Mouse (Mus musculus) brain, embryonic 14.5 days (tissue): Measurements from ENCODE around the gene Chrdl2. TPM values are rescaled to one million over a fixed set of nuclear protein-coding genes. Genes with fewer than 3 reads are reported as not detected.
"Not testable (repeated sequence)": the region's sequence is repeated elsewhere in the genome, so short reads cannot be mapped to it uniquely, and the experiment has no call there.

Experiments used
- DNase-seq: peaks from one replicate; pipeline ENCODE4 v3.0.0-alpha.2; 2011; ENCODE audit warnings: low read depth
- CTCF ChIP-seq: fragments of 200-500 bp; IDR thresholded peaks from 2 replicates; pipeline ENCODE4 v1.5.1; 2012; ENCODE audit warnings: inconsistent platforms, mild to moderate bottlenecking, moderate library complexity, borderline replicate concordance; ENCODE audit not compliant: insufficient read depth, insufficient read length; ENCODE audit errors: extremely low read depth
- POLR2A ChIP-seq: fragments of 200-500 bp; IDR thresholded peaks from 2 replicates; pipeline ENCODE4 v1.6.1; 2012; ENCODE audit warnings: mild to moderate bottlenecking, inconsistent platforms, borderline replicate concordance; ENCODE audit not compliant: poor library complexity, insufficient read depth, insufficient read length, severe bottlenecking; ENCODE audit errors: extremely low read depth
- polyA plus RNA-seq: library from polyadenylated mRNA; depleted of rRNA; stranded (reverse); fragments of >200 nt; gene quantifications from 2 replicates; pipeline ENCODE4 v1.2.3, GENCODE M21; 2012; rRNA removed

The Chrdl2 gene
- polyA plus RNA-seq, 1 experiment = 0.21 TPM

- DNase-seq = peak; percentile 24
- TF ChIP-seq CTCF (no peak), POLR2A (no peak)
Measured at GRCm38 (mm10) chr7:100051904-100052303, 45.9 kb downstream of the Chrdl2 start.

DNA sequence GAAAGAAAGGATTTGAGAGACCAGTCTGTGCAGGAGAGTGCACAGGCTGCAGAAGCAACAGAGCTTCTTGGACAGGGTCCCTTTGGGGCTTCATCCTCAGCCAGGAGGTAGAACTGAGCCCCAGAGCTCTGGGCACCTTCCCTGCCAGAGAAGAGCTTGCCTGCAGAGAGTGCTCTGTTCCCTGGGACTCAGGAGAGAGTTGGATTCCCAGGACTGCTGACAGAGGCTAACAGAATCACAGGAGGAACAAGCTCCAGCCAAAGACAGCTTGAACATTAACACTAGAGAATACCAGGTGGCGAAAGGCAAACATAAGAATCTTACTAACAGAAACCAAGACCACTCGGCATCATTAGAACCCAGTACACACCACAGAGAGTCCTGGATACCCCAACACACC, 47.0 kb downstream of the Chrdl2 start:
- not testable (repeated sequence) for DNase-seq

DNA sequence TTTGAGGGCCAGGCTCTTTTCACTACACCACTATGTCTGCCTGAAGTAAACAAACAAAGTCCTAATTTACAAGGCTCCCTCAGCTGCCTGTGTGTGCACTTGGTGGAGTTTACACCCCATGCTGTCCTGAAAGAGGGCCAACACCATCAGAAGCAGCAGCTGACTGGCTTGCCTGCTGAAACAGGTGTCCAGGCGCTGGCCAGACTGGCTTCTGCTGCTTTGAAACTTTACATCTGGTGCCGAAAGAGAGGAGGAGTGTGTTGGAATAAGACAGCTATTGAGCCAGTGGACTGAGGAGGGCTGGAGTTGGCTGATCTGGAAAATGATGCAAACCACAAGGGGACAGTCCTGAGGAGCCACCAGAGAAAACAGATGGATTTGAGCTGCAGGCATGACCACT, 68.0 kb downstream of the Chrdl2 start:
- no peak for TF ChIP-seq POLR2A
- no peak for TF ChIP-seq CTCF
- DNase-seq = no peak

- DNase-seq = no peak
- TF ChIP-seq CTCF (no peak), POLR2A (no peak)
Measured at GRCm38 (mm10) chr7:100076296-100076695, 70.3 kb downstream of the Chrdl2 start.

DNA sequence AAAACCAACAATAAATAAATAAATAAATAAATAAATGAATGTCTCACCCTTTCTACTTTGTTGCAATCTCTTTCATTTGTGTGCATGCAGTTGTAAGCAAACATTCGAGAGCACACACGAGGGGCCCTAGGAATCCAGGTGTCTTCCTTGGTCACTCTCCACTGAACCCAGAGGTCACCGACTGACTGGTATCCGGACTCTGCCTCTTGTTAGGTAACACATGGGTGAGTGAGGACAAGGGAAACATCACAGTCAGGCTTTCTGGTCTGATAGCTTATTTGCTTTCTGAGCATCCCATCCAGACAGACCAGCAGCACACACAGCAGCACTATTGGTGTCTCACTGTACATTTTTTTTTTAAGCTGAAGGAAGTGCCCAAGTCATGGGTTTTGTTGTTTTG, 71.1 kb downstream of the Chrdl2 start:
- TF ChIP-seq POLR2A (no peak), CTCF (no peak)
- DNase-seq = no peak

DNA sequence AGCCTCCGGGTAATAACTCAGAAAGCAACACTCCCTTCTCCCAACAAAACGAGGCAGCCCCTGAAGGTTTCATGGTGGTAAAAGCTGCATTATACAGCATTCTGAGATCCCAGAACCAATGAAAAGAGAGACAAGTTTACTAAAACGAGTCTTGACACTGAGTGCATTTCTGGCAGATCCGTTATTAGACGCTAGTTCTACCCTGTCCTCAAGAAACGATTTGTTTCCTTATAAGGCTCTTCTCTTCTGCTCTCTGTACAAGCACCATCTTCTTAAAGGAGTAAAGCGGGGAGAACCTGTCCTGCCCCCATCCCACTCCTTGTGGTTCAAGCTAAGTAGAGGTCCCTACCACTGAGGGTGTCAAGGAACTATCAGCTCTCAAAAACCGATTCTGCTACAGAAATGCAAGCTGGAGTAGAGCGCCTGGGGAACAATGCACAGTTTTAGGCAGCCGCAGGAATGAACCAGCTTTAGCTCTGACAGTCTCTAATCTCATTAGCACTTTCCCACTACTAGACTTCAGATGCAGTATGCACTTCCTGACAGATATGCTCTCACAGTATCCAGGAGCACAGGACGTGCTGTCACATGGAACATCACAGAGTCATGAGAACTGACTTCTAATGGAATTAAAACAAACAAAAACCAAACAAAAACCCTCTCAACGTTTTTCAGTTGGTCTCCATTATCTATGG, 74.3 kb downstream of the Chrdl2 start:
- no peak for TF ChIP-seq POLR2A
- TF ChIP-seq CTCF = no peak
- DNase-seq = peak; percentile 26

- no peak for DNase-seq
- TF ChIP-seq CTCF = no peak
Measured at GRCm38 (mm10) chr7:100082836-100083235, 76.9 kb downstream of the Chrdl2 start.

DNA sequence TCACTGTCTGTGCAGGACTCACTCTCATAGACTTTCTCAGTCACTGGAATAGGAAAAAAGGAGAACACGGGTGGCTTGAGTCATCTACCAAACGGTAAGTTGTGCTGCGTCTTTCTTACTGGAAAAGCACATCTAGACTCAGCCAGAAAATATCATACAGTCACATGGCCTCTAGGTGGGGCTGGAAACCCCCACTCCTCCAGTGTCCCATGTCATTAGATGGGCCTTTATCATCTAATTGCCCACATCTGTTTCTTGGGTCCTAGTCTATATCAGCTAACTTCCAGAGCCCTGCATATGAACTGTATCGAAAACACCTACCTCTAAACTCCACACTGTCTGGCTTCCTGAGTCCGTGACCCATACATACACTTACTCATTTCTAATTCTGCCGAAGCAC, 77.8 kb downstream of the Chrdl2 start:
- DNase-seq = no peak
- peak; percentile 6; the same call in 1 of the 2 replicates for TF ChIP-seq CTCF
- no peak for TF ChIP-seq POLR2A

Other genes starting within 250 kb of the Chrdl2 start
- not detected in 2 replicates for gene Olfr521, start 242.7 kb upstream of the Chrdl2 start, polyA plus RNA-seq
- gene Neu3, start 177.8 kb upstream of the Chrdl2 start, polyA plus RNA-seq = 1.7 and 2.2 TPM in 2 replicates
- 0.55 and 0.67 TPM in 2 replicates for gene Xrra1, start 147.1 kb upstream of the Chrdl2 start, polyA plus RNA-seq
- gene Spcs2, start 142.7 kb upstream of the Chrdl2 start, polyA plus RNA-seq = 75.5 and 101 TPM in 2 replicates
- gene Rnf169, start 25.7 kb upstream of the Chrdl2 start, polyA plus RNA-seq = 6.8 and 10.1 TPM in 2 replicates
- gene Pold3, start 115.4 kb downstream of the Chrdl2 start, polyA plus RNA-seq = 42.1 and 44.6 TPM in 2 replicates
- gene Lipt2, start 153.1 kb downstream of the Chrdl2 start, polyA plus RNA-seq = 10.6 and 14.0 TPM in 2 replicates
- 1.5 and 1.9 TPM in 2 replicates for gene Kcne3, start 170.3 kb downstream of the Chrdl2 start, polyA plus RNA-seq
- gene Pgm2l1, start 221.2 kb downstream of the Chrdl2 start, polyA plus RNA-seq = 26.1 and 43.5 TPM in 2 replicates